Mouse (Mus musculus) monocyte, adult 5-6 weeks (primary cell): ENCODE results near the gene Kcnip1. TPM values are rescaled to one million over a fixed set of nuclear protein-coding genes. Genes with fewer than 3 reads are reported as not detected.

Experiments
- ATAC-seq: fragments of 153-309, 156-312 bp; replicated peaks from 2 replicates; pipeline ENCODE4 v1.8.0; 2017; ENCODE audit warnings: mild to moderate bottlenecking; ENCODE audit not compliant: low TSS enrichment, insufficient number of reproducible peaks, severe bottlenecking, poor library complexity, low FRiP score
- total RNA-seq: library from RNA; stranded (forward); fragments of 200-1000, 200-491, 200-594 nt; gene quantifications from 3 replicates; pipeline ENCODE4 v1.2.3, GENCODE M21; 2017

The Kcnip1 gene
- total RNA-seq, 1 experiment from 2014 or later, result not detected

- no peak for ATAC-seq
These were observed 245.5 kb downstream of the Kcnip1 start for GRCm38 (mm10) chr11:33747402-33747955.

GRCm38 (mm10) chr11:33746402-33746801 lies 246.6 kb downstream of the Kcnip1 start:
- no peak for ATAC-seq

DNA sequence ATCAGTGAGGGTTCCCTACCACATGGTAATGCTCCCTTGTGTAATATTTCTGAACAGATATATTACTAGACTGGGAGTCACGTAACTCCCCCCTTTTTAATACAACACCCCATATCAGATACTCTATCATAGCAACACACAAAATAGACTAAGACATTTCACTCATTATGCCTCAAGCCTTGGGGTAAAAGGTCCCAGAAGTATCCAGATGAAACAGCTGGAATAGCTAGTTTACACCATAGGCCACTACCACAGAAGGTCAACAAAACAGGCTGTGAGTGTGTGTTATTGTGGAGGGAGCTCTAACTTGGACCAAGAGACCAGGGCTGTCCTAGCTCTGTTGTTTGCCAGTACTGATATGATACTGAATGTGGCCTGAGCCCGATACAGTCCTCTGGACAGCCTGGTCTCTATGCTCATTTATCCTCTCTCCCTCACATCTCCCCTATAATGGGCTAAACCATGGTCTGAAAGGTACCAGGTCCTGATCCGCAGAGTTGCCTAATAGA lies 247.1 kb downstream of the Kcnip1 start:
- no peak for ATAC-seq

DNA sequence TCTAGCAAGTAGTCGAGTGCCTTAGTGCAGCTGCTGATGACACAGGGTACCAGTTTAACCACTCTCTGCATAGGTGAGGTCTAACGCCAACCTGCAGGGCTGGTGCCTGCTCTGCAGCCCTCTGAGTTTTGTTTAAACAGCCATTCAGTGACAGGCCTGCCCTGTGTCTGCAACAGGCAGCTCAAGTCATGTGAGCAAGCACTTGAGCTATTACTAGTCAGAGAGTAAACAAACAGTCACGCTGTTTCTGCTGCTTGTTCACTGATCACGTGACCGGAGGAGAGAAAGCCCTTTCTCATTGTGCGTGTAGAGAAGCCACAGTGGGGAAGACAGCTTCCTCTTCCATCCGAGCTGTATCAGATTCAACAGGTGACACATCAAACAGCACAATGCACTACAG lies 248.5 kb downstream of the Kcnip1 start:
- ATAC-seq, result no peak

GRCm38 (mm10) chr11:33740187-33740586 lies 252.8 kb downstream of the Kcnip1 start:
- ATAC-seq, result no peak

- ATAC-seq, result no peak
These were observed 256.5 kb downstream of the Kcnip1 start for GRCm38 (mm10) chr11:33736426-33736825.

DNA sequence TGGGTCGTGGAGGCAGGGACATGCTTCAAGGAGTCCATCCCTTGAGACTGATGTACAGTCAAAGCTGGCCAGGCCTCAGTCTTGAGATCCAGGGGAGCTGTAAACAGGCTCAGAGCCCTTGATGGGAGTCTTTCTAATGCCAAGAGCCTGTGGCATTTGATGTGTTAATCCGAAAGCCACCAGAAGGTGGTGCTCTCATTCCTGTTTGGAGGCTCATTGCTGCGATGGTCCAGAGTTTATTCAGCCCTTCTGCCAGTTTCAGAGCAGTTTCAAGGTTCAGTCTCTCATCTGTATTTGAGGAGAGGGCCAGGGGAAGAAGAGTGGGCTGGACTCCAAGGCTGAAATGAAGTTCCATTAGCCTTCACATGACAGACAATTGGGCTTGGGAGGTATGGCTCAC lies 259.7 kb downstream of the Kcnip1 start:
- ATAC-seq, result no peak

DNA sequence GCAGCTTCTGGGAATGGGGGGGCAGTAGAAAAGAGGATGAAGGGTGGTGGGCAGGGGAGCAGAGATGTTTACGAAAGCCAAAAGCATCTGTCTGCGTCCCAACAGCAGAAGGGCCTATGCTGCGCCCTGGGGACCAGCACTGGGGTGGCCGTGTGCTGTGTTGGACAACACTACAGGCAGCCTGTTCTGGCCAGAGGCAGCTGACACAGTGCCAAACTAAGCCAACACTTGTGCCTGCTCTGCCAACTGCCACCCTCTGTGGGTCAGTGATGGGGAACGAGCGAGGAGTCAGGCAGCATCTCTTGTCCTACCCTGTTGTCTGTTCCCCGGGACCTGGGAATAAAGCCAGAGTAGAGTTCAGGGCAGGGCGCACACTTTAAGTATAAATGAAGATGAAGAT lies 260.6 kb downstream of the Kcnip1 start:
- ATAC-seq, result no peak

GRCm38 (mm10) chr11:33721297-33721696 lies 271.7 kb downstream of the Kcnip1 start:
- 0 out of 2 replicates have a peak, but pooled peaks have one; percentile 30 for ATAC-seq

- no peak for ATAC-seq
These were observed 286.2 kb downstream of the Kcnip1 start for GRCm38 (mm10) chr11:33706777-33707176.

DNA sequence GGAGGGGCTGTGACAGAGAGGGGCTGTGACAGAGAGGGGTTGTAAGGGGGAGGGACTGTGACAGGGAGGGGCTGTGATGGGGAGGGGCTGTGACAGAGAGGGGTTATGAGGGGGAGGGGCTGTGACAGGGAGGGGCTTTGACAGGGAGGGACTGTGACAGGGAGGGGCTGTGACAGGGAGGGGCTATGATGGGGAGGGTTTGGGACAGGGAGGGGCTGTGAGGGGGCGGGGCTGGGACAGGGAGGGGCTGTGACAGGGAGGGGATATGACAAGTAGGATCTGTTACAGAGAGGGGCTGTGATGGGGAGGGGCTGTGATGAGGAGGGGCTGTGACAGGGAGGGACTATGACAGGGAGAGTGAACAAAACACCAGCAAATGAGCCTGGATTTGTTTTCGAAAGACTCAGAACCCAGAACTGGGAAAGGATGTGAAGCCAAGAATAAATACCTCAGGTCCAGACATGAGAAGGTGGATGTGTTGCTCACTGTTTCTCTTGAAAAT lies 290.9 kb downstream of the Kcnip1 start:
- 0 out of 2 replicates have a peak, but pooled peaks have one; percentile 12 for ATAC-seq

DNA sequence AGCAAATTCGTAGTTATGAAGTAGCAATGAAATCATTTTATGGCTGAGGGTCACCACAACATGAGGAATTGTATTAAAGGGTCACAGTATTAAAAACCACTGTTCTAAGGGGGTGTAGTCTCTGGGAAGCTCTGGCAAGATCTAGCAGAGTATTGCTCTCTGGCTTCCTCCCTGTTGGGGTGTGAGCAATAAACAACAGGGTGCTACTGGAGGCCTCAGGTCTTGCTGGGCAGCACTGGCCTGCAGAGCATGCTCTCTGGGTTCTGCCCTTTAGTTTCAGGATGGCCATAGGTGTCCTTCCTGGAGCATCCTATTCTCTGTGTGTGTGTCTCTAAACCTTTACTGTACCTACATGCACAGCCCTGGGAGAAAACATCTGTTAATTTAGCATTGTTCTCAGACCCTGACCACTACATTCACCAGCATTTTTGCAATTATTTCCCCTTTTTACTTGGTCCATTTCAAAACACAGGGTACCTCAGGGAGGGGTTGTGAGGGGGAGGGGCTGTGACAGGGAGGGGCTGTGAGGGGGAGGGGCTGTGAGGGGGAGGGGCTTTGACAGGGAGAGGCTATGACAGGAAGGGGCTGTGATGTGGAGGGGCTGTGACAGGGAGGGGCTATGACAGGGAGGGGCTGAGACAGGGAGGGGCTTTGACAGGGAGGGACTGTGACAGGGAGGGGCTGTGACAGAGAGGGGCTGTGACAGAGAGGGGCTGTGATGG lies 291.6 kb downstream of the Kcnip1 start:
- ATAC-seq, result 0 out of 2 replicates have a peak, but pooled peaks have one; percentile 31

GRCm38 (mm10) chr11:33700725-33701124 lies 292.2 kb downstream of the Kcnip1 start:
- peak; percentile 47; the same call in 1 of the 2 replicates for ATAC-seq

DNA sequence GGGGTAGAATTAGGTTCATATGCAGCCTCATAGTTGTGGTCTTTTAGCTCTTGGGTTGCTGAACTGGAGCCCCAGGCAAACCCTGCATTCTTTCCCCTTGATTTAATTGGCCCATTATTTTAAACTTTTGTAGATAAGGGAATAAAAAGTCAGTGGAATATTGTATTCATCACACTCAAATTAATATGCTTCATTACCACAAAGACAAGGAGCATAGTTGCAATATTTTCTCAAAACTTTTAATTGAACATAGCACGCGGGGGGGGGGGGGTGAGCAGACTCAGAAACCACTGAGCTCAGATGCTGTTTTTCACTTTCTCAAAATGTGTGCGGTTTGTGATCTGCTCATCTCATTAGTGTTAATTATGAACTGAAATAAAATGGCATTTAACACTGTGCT lies 302.8 kb downstream of the Kcnip1 start:
- no peak for ATAC-seq

- no peak for ATAC-seq
These were observed 307.0 kb downstream of the Kcnip1 start for GRCm38 (mm10) chr11:33685904-33686303.

DNA sequence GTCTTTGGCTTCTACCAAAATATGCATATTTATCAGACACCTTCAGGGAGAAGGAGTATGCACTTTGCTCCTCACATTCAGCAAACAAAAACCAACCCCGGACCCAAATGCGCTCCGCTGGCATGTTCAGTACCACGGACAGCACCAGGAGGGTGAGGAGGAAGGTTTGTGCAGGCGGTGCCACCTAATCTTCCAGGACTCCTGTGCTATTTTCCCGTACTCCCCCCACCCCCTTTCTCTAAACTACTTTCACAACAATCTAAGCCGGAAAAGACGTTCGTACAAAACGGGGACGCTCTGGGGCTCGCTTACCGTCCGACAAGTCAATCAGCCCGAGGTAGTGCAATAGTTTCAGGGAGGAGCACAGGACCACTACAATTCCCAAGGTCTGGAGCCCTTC lies 312.8 kb downstream of the Kcnip1 start:
- no peak for ATAC-seq

GRCm38 (mm10) chr11:33670105-33670965 lies 322.6 kb downstream of the Kcnip1 start:
- no peak for ATAC-seq

DNA sequence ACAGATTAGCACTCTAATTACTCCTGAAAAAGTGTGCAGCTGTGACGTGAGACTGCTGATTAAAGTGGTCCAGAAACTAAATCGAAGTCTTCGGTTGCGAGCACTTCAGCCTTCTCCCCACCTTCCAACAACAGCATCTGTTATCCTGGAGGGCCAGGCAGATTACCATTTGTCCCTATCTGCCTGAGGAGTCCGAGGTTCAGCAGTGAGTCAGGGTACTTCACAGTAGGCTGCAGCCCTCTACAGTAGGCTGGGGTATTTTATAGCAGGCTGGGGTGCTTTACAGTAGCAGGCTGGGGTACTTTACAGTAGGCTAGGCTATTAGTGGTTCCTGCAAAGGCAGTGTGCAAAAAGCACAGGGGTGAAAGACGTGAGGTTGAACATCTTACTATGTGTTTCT lies 324.6 kb downstream of the Kcnip1 start:
- no peak for ATAC-seq

DNA sequence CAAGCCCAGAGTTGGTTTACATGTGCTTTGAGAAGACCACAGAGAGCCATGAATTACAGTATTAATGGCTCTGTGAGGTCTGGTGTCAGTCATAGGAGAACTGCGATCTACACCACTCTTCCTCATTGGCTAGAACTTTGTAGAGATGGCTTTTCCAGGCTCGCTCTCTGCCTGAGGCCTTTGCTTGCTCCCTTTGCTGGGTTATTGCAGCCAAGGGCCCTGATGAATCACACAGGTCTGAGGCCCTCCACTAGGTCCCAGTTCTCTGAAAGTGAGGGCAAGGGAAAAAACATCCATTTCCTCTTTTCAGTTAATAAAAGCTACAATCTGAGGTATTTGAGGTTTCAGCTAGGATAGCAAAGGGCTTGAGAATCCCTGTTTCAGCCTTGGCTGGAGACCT lies 329.4 kb downstream of the Kcnip1 start:
- ATAC-seq, result no peak
